Mouse (Mus musculus) ES-Bruce4 (cell line): Measurements from ENCODE around the gene Zcchc3.

Source experiments
- CTCF ChIP-seq: IDR thresholded peaks from one replicate; pipeline ENCODE4 v1.8.1; 2011; ENCODE audit warnings: low read depth, low read length
- EP300 ChIP-seq: IDR thresholded peaks from 2 replicates; pipeline ENCODE4 v1.6.1; 2011; ENCODE audit warnings: low read depth, low read length; ENCODE audit not compliant: insufficient read depth

- no peak for TF ChIP-seq CTCF
- TF ChIP-seq EP300: peak; percentile 79
These were observed 18.5 kb downstream of the Zcchc3 start for GRCm38 (mm10) chr2:152396110-152397003.
